Mouse (Mus musculus) heart, embryonic 14.5 days (tissue): ENCODE data around the gene Pbld1. TPM values are rescaled to one million over a fixed set of nuclear protein-coding genes. Genes with fewer than 3 reads are reported as not detected.

Source experiments
- ATAC-seq: fragments of 200-750 bp; cut with Nextera tagmentation; 2 replicates; pipeline ENCODE4 v1.8.0; 2017; ENCODE audit warnings: low read depth, moderate TSS enrichment; ENCODE audit not compliant: insufficient number of reproducible peaks, insufficient read depth, low FRiP score
- H3K27ac ChIP-seq, 2 experiments: fragments of 200-500 bp in 1 of 2; fragments of 300-500 bp in 1 of 2; sonication (generic) in 1 of 2; replicated peaks in 1 of 2; 2 replicates each; pipeline ENCODE4 v1.5.1; 2012 to 2014; ENCODE audit warnings: low read depth in 2 of 2, low read length in 2 of 2, control low read depth in 1 of 2, mild to moderate bottlenecking in 1 of 2, mixed read lengths in 1 of 2; ENCODE audit not compliant: control insufficient read depth in 1 of 2, insufficient read depth in 1 of 2
- H3K27me3 ChIP-seq: fragments of 300-500 bp; sonication (generic); 2 replicates; pipeline ENCODE4 v1.6.1; 2014; ENCODE audit warnings: mild to moderate bottlenecking, low read length, control low read depth; ENCODE audit not compliant: control insufficient read depth, insufficient read depth
- H3K36me3 ChIP-seq: fragments of 300-500 bp; sonication (generic); 2 replicates; pipeline ENCODE4 v1.6.1; 2014; ENCODE audit warnings: mild to moderate bottlenecking, control low read depth, low read length, mixed read lengths; ENCODE audit not compliant: control insufficient read depth, insufficient read depth
- H3K4me1 ChIP-seq, 2 experiments: fragments of 200-500 bp in 1 of 2; fragments of 300-500 bp in 1 of 2; sonication (generic) in 1 of 2; 2 replicates each; pipeline ENCODE4 v1.6.1; 2012 to 2014; ENCODE audit warnings: low read length in 2 of 2, control low read depth in 1 of 2, mixed read lengths in 1 of 2; ENCODE audit not compliant: control insufficient read depth in 2 of 2, insufficient read depth in 2 of 2
- H3K4me2 ChIP-seq: fragments of 300-500 bp; sonication (generic); 2 replicates; pipeline ENCODE4 v1.6.1; 2014; ENCODE audit warnings: mild to moderate bottlenecking, low read length
- H3K4me3 ChIP-seq, 2 experiments: fragments of 200-500 bp in 1 of 2; fragments of 300-500 bp in 1 of 2; sonication (generic) in 1 of 2; 2 replicates each; pipeline ENCODE4 v1.5.1; 2012 to 2014; ENCODE audit warnings: low read length in 2 of 2, mild to moderate bottlenecking in 2 of 2, control low read depth in 1 of 2, low read depth in 1 of 2, moderate library complexity in 1 of 2; ENCODE audit not compliant: control insufficient read depth in 1 of 2, insufficient read depth in 1 of 2
- H3K9ac ChIP-seq: fragments of 300-500 bp; sonication (generic); 2 replicates; pipeline ENCODE4 v1.6.1; 2014; ENCODE audit warnings: mild to moderate bottlenecking, low read length
- H3K9me3 ChIP-seq: fragments of 300-500 bp; sonication (generic); 2 replicates; pipeline ENCODE4 v1.6.1; 2016; ENCODE audit warnings: low read length, control low read depth; ENCODE audit not compliant: control insufficient read depth
- whole genome bisulfite sequencing: fragments of 180-500 bp; shearing (Covaris S2); extraction: QIAGEN DNeasy Blood & Tissue Kit; methylation state at CpG from one replicate; pipeline ENCODE4 v1.1.7; 2014; 5-methylcytosine and 5-hydroxymethylcytosine counted together
- polyA plus RNA-seq: library from polyadenylated mRNA; unstranded; fragments of >200 nt; fragmentation: Nextera tagmentation; extraction: Ambion mirVana; gene quantifications from 2 replicates; pipeline ENCODE4 v1.2.1, GENCODE M21; 2014

The Pbld1 gene
- polyA plus RNA-seq, 1 experiment from 2014 or later: 0.68 TPM

- Histone ChIP-seq H3K9me3 (no peaks in the 10 kb centered on the region), H3K27me3 (no peaks in the 10 kb centered on the region), H3K27ac (no peak overlapping the region), H3K4me2 (no peak overlapping the region), H3K4me1 (no peaks in the 10 kb centered on the region; a peak in 1 of 4 replicates), H3K36me3 (no peaks in the 10 kb centered on the region), H3K9ac (no peak overlapping the region), H3K4me3 (no peak overlapping the region)
- ATAC-seq: no peak
- 47% methylated on average over 11 of the region's 11 CpGs for WGBS
Observed at GRCm38 (mm10) chr10:63060406-63060805, 444 bp downstream of the Pbld1 start.

- 72% methylated on average over 12 of the region's 12 CpGs for WGBS
- Histone ChIP-seq H3K4me2 (no peak overlapping the region), H3K4me3 (no peak overlapping the region), H3K9me3 (no peaks in the 10 kb centered on the region), H3K4me1 (no peaks in the 10 kb centered on the region; a peak in 1 of 4 replicates), H3K27me3 (no peaks in the 10 kb centered on the region), H3K36me3 (no peaks in the 10 kb centered on the region), H3K27ac (no peak overlapping the region), H3K9ac (no peak overlapping the region)
- ATAC-seq: no peak
Observed at GRCm38 (mm10) chr10:63061266-63061665, 1.3 kb downstream of the Pbld1 start.

- Histone ChIP-seq H3K4me3 (no peak overlapping the region), H3K9ac (no peak overlapping the region), H3K9me3 (no peaks in the 10 kb centered on the region), H3K4me1 (no peaks in the 10 kb centered on the region; a peak in 1 of 4 replicates), H3K27ac (no peak overlapping the region), H3K27me3 (no peaks in the 10 kb centered on the region), H3K4me2 (no peak overlapping the region), H3K36me3 (no peaks in the 10 kb centered on the region)
- WGBS: 91% methylated on average over 5 of the region's 5 CpGs
- no peak for ATAC-seq
Observed at GRCm38 (mm10) chr10:63062696-63063095, 2.7 kb downstream of the Pbld1 start.

- H3K9ac ChIP-seq: no peak overlapping the region
- no peak overlapping the region for H3K4me2 ChIP-seq
- no peaks in the 10 kb centered on the region; a peak in 1 of 4 replicates for H3K4me1 ChIP-seq
- WGBS: 80% methylated on average over 7 of the region's 7 CpGs
- H3K27me3 ChIP-seq: no peaks in the 10 kb centered on the region
- H3K9me3 ChIP-seq: no peaks in the 10 kb centered on the region
- ATAC-seq: no peak
- H3K27ac ChIP-seq: no peak overlapping the region
- H3K36me3 ChIP-seq: no peaks in the 10 kb centered on the region
- no peak overlapping the region for H3K4me3 ChIP-seq
Observed at GRCm38 (mm10) chr10:63063365-63063764, 3.4 kb downstream of the Pbld1 start.

GRCm38 (mm10) chr10:63064516-63064915 is 4.6 kb downstream of the Pbld1 start:
- 84% methylated on average over 9 of the region's 9 CpGs for WGBS
- no peak for ATAC-seq
- no peaks in the 10 kb centered on the region; a peak in 1 of 4 replicates for H3K4me1 ChIP-seq
- no peaks in the 10 kb centered on the region for H3K36me3 ChIP-seq
- no peaks in the 10 kb centered on the region for H3K27me3 ChIP-seq
- H3K9ac ChIP-seq: no peak overlapping the region
- H3K27ac ChIP-seq: no peak overlapping the region
- no peaks in the 10 kb centered on the region for H3K9me3 ChIP-seq
- no peak overlapping the region for H3K4me2 ChIP-seq
- no peak overlapping the region for H3K4me3 ChIP-seq

- WGBS: 57% methylated on average over 8 of the region's 8 CpGs
- Histone ChIP-seq H3K4me2 (no peak overlapping the region), H3K9ac (no peak overlapping the region), H3K4me3 (no peak overlapping the region), H3K27me3 (no peaks in the 10 kb centered on the region), H3K36me3 (no peaks in the 10 kb centered on the region), H3K4me1 (no peaks in the 10 kb centered on the region; a peak in 1 of 4 replicates), H3K27ac (no peak overlapping the region), H3K9me3 (no peaks in the 10 kb centered on the region)
- ATAC-seq: no peak
Observed at GRCm38 (mm10) chr10:63065561-63065960, 5.6 kb downstream of the Pbld1 start.

GRCm38 (mm10) chr10:63065988-63066387 is 6.0 kb downstream of the Pbld1 start:
- Histone ChIP-seq H3K27ac (no peak overlapping the region), H3K36me3 (no peaks in the 10 kb centered on the region), H3K4me3 (no peak overlapping the region), H3K4me2 (no peak overlapping the region), H3K27me3 (no peaks in the 10 kb centered on the region), H3K9me3 (no peaks in the 10 kb centered on the region), H3K9ac (no peak overlapping the region), H3K4me1 (no peaks in the 10 kb centered on the region)
- ATAC-seq: no peak
- WGBS: 4% methylated on average over 5 of the region's 5 CpGs

GRCm38 (mm10) chr10:63086304-63086703 is 26.3 kb downstream of the Pbld1 start:
- Histone ChIP-seq H3K9me3 (no peaks in the 10 kb centered on the region), H3K4me1 (peaks cover 5 to 10% of the 10 kb centered on the region in 2 experiments; a peak in 3 of 4 replicates), H3K4me3 (no peak overlapping the region), H3K4me2 (no peak overlapping the region), H3K36me3 (no peaks in the 10 kb centered on the region), H3K27ac (no peak overlapping the region), H3K27me3 (peaks cover 3% of the 10 kb centered on the region; the same call in 1 of the 2 replicates), H3K9ac (no peak overlapping the region)
- 67% methylated on average over 10 of the region's 10 CpGs for WGBS
- ATAC-seq: no peak
